Mouse (Mus musculus): ENCODE measurements at regions not wholly inside any gene's neighbourhood (a gene's known extent, or its start where the extent isn't known, plus 50 kb on each side); places are given as distances from the start of the nearest gene placed in this dataset.
"Not testable (repeated sequence)": the region's sequence is repeated elsewhere in the genome, so short reads cannot be mapped to it uniquely, and the experiment has no call there.

- TF ChIP-seq CTCF, EP300 (IDR thresholded peaks at IDR 0.05; ENCODE audit: low read depth): not testable (repeated sequence)
Observed at GRCm38 (mm10) chr3:60876858-60877257, 125.7 kb upstream of the P2ry1 start.
